Mouse (Mus musculus) spleen, adult 2 months (tissue): ENCODE results near the gene Secisbp2l. TPM values are rescaled to one million over a fixed set of nuclear protein-coding genes. Genes with fewer than 3 reads are reported as not detected.

Experiments
- DNase-seq, 2 experiments: peaks; one replicate each; pipeline versions ENCODE4 v3.0.0 to v3.0.0-alpha.2; 2012 to 2021; ENCODE audit warnings: low spot score in 2 of 2, low read depth in 1 of 2
- H3K27ac ChIP-seq: fragments of 200-500 bp; 2 replicates; pipeline ENCODE4 v1.5.1; 2012; ENCODE audit warnings: low read length, inconsistent platforms; ENCODE audit not compliant: insufficient read depth
- H3K27me3 ChIP-seq: fragments of 200-500 bp; 2 replicates; pipeline ENCODE4 v1.6.1; 2012; ENCODE audit warnings: mild to moderate bottlenecking, moderate library complexity, low read length, inconsistent platforms; ENCODE audit not compliant: control insufficient read depth, insufficient read depth
- H3K36me3 ChIP-seq: fragments of 200-500 bp; 2 replicates; pipeline ENCODE4 v1.6.1; 2012; ENCODE audit warnings: mild to moderate bottlenecking, low read length, inconsistent platforms; ENCODE audit not compliant: control insufficient read depth, insufficient read depth
- H3K4me1 ChIP-seq: fragments of 200-500 bp; 2 replicates; pipeline ENCODE4 v1.6.1; 2011; ENCODE audit warnings: inconsistent platforms; ENCODE audit not compliant: control insufficient read depth, insufficient read depth, insufficient read length
- H3K4me3 ChIP-seq: fragments of 200-500 bp; 2 replicates; pipeline ENCODE4 v1.5.1; 2011; ENCODE audit warnings: mild to moderate bottlenecking, inconsistent platforms; ENCODE audit not compliant: insufficient read depth, insufficient read length; ENCODE audit errors: extremely low read depth
- CTCF ChIP-seq: fragments of 200-500 bp; IDR thresholded peaks from 2 replicates; pipeline ENCODE4 v1.5.1; 2011; ENCODE audit warnings: mild to moderate bottlenecking, inconsistent platforms; ENCODE audit not compliant: insufficient read depth, insufficient read length, insufficient replicate concordance; ENCODE audit errors: extremely low read depth
- POLR2A ChIP-seq: fragments of 200-500 bp; IDR thresholded peaks from 2 replicates; pipeline ENCODE4 v1.6.1; 2011; ENCODE audit warnings: low read depth, low read length, inconsistent platforms
- WGBS: fragments of 180-500 bp; shearing (Covaris S2); methylation state at CpG from one replicate; pipeline ENCODE4 v1.1.7; 2018; 5-methylcytosine and 5-hydroxymethylcytosine counted together
- polyA plus RNA-seq: library from polyadenylated mRNA; depleted of rRNA; stranded (reverse); fragments of >200 nt; gene quantifications from 2 replicates; pipeline ENCODE4 v1.2.3, GENCODE M21; 2012

Gene Secisbp2l
- polyA plus RNA-seq, 1 experiment: 7.7 TPM

DNA sequence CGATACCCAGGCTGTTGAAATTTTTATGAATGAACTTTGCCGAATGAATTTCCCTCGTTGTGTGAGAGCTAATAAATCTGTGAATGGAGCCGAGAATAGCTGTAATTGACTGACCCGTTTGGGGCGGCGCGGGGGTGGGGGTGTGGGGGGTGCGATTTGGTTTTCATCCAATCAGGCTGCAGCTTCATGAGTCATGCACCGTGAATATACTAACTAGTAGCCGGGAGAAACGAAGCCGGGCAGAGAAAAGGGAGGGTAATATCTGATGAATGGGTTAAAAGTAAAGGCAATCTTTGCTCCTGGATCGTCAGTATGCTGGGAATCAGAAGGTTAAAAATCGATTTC, 58.6 kb downstream of the Secisbp2l start, which contains the start of gene Shc4:
Shc4 (minus strand) TSS at position 63 of the 345 bp plus-strand sequence.
- Histone ChIP-seq H3K27ac (no peak within 1 kb of the TSS), H3K4me1 (peaks cover 9% of the 10 kb centered on the region; the same call in 1 of the 2 replicates), H3K36me3 (no peaks in the 10 kb centered on the region), H3K4me3 (peak within 1 kb of the TSS; percentile 36; the same call in 1 of the 2 replicates), H3K27me3 (peaks cover 11% of the 10 kb centered on the region)
- DNase-seq: no peak
- WGBS: under 1% methylated on average over 15 of the region's 15 CpGs
- no peak for TF ChIP-seq POLR2A
- no peak for TF ChIP-seq CTCF

DNA sequence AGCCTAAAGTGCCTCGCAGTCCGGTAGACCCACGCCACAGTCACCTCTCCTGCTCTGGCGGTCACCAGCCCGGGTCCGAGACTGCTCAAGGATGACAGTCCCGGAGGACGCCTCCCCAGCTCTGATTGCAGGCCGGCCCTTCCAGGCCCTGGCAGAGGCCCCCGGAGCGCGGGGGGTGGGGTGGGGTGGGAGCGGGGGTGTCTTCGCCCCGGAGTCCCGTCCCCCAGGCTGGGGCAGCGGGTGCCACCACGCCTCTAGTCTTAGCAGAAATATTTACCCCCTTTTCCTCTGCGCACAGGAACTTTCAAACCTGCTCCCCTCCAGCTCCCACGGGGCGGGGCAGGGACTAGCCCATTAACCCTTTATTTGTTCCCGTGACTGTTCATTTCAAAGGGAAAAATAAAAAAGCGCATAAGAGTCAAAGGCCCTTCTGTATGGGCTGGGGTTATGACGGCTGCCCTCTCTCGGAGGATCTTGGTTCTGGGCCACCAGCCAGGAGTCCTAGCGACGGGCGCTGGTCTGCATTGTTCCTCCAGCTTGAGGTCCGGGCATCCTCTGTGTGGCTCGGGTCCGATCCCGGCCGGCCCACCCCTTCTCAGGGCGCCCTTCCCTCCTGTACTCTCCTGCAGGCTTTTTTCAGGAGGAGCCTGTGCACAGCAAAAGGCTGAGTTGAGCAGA, 59.1 kb downstream of the Secisbp2l start:
- peaks cover 9% of the 10 kb centered on the region; the same call in 1 of the 2 replicates for H3K4me1 ChIP-seq
- 1% methylated on average over 34 of the region's 34 CpGs for WGBS
- peaks cover 11% of the 10 kb centered on the region for H3K27me3 ChIP-seq
- H3K4me3 ChIP-seq: peak overlapping the region; percentile 36; the same call in 1 of the 2 replicates
- DNase-seq: peak in 1 of 2 experiments; percentile 24
- no peak overlapping the region for H3K27ac ChIP-seq
- no peak for TF ChIP-seq CTCF
- TF ChIP-seq POLR2A: no peak
- H3K36me3 ChIP-seq: no peaks in the 10 kb centered on the region

DNA sequence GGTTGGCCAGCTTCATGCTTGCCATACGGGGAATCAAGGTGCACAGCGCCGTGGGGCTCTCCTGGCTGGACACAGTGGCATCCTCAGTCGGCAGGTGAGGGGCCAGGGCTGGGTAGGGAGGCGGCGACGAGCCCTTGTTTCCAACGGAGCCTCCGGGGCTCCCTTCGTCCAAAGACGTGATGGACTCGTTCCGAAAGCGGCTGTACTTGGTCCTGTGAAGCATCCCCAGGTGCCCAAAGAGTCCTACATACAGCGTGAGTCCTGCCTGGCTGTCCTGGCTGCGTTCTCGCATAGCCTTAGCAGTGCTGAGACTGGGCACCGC, 59.6 kb downstream of the Secisbp2l start:
- H3K27ac ChIP-seq: no peak overlapping the region
- H3K27me3 ChIP-seq: peaks cover 11% of the 10 kb centered on the region
- peaks cover 9% of the 10 kb centered on the region; the same call in 1 of the 2 replicates for H3K4me1 ChIP-seq
- WGBS: 9% methylated on average over 18 of the region's 18 CpGs
- TF ChIP-seq POLR2A (no peak), CTCF (no peak)
- no peaks in the 10 kb centered on the region for H3K36me3 ChIP-seq
- H3K4me3 ChIP-seq: peak overlapping the region; percentile 15; the same call in 1 of the 2 replicates
- no peak for DNase-seq

DNA sequence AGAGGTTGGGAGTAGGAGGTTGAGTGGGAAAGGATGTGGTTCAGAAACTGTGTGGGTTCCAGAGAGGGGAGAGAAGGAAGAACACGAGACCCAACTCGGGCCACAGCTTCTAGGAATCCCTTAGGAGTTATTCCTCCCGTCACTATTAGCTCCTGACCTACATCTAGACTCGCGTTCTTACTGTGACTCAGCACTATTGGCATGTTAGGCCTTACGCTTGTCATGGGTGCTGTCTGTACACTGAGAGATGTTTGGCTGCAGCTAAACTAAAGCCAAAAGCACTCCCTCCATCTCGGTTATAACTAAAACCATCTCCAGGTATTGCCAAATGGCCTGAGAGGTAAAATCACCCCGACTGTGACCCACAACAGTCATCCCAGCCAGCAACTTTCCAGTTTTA, 66.1 kb downstream of the Secisbp2l start:
- no peaks in the 10 kb centered on the region; the same call in 1 of the 2 replicates for H3K27me3 ChIP-seq
- no peaks in the 10 kb centered on the region for H3K36me3 ChIP-seq
- H3K4me1 ChIP-seq: no peaks in the 10 kb centered on the region
- no peak overlapping the region for H3K27ac ChIP-seq
- H3K4me3 ChIP-seq: no peak overlapping the region
- WGBS: 84% methylated on average over 8 of the region's 8 CpGs
- DNase-seq: no peak
- TF ChIP-seq POLR2A (no peak), CTCF (no peak)

DNA sequence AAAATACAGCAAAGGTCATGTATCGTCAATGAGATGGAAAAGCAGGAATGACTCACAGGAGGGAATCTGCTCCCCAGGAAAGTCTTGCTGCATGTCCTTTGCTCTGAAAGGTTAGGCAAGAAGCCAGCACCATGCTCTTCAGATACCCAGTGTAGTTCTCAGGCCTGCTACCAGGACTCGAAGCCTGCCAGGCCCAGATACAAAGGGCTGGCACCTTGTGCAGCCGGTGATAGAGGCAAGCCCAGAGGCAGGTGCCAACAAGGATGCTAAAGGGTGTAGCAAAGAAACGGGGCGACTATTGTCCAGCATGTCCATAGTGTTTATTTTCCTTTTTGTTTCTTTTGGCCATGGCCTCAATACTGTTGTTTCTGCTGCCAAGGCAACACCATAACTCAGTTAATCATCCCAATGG, 76.2 kb downstream of the Secisbp2l start:
- 83% methylated on average over 5 of the region's 5 CpGs for WGBS
- Histone ChIP-seq H3K4me1 (no peaks in the 10 kb centered on the region), H3K36me3 (no peaks in the 10 kb centered on the region), H3K4me3 (no peak overlapping the region), H3K27me3 (no peaks in the 10 kb centered on the region), H3K27ac (no peak overlapping the region)
- TF ChIP-seq CTCF (no peak), POLR2A (no peak)
- DNase-seq: no peak

DNA sequence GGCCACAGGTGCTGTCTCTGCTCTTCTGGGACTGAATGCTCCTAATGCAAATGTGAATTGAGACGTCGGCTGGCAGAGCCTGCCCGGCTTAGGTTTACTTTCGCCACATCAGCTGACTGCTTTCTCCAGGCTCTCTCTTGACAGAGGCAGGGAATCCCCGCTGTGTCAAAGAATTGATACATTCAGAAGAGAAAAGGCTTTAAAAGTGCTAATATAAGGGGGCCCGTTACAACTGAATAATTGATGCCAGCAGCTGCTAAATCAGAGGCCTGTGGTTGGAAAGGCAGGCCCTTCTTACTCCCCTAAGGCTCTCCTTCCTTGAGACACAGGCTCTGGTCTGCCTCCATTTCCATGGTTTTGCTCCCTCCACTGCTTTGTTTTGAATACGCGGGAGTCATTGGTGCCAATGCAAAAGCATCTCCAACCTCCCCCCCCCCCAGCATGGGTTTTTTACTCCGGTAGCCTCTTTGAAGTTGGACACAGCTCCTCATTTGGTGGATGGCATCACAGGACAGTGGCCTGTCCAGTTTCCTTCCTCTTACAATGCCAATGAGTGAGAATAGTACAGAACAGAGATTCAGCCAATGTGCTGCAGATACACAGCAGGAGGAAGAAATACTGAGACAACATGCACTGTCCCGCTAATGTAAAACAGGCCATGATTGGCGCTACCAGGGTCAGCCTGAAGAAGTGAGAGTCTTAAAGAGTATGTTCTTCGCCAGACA, 77.6 kb downstream of the Secisbp2l start:
- H3K4me3 ChIP-seq: no peak overlapping the region
- H3K27ac ChIP-seq: no peak overlapping the region
- H3K36me3 ChIP-seq: no peaks in the 10 kb centered on the region
- no peaks in the 10 kb centered on the region for H3K27me3 ChIP-seq
- no peaks in the 10 kb centered on the region for H3K4me1 ChIP-seq
- 93% methylated on average over 12 of the region's 12 CpGs for WGBS
- TF ChIP-seq POLR2A (no peak), CTCF (no peak)
- DNase-seq: no peak

DNA sequence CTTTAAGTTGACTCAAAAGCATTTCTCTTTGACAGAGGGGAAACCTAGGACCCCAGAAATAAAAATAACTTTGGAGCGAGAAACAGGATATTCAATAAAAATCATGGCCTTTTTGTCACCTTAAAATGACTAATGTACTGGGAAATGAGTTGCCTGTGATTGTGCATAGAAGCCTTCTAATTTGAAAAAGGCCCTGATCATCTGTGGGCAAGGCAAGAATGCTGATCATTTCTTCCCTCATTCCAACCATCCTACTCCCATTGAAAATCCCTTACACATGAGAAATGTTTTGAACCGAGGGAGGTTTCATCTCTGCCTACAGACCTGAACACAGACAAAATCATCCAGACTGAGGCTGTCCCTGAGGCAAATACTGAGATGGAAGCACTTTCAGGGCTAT, 79.8 kb downstream of the Secisbp2l start:
- Histone ChIP-seq H3K27me3 (no peaks in the 10 kb centered on the region), H3K4me1 (no peaks in the 10 kb centered on the region), H3K36me3 (no peaks in the 10 kb centered on the region), H3K4me3 (no peak overlapping the region), H3K27ac (no peak overlapping the region)
- DNase-seq: no peak
- TF ChIP-seq CTCF (no peak), POLR2A (no peak)
- 91% methylated on average over 2 of the region's 2 CpGs for WGBS
